Mouse (Mus musculus) liver, adult 2 months (tissue): ENCODE results near the gene Syt1.

Experiments used
- CTCF ChIP-seq: fragments of 200-500 bp; IDR thresholded peaks from 2 replicates; pipeline ENCODE4 v1.5.1; 2011; ENCODE audit warnings: low read depth, low read length, control low read depth
- POLR2A ChIP-seq: fragments of 200-500 bp; IDR thresholded peaks from 2 replicates; pipeline ENCODE4 v1.6.1; 2011; ENCODE audit warnings: low read length, control low read depth; ENCODE audit not compliant: insufficient read depth; ENCODE audit errors: extremely low read depth

- TF ChIP-seq CTCF: no peak
- TF ChIP-seq POLR2A: no peak
These were observed 285.9 kb downstream of the Syt1 start for GRCm38 (mm10) chr10:108724878-108725277.
